Mouse (Mus musculus) spleen, postnatal 4 days (tissue): ENCODE measurements around the gene Slc44a2.

Experiments used
- DNase-seq, 2 experiments: peaks; one replicate each; pipeline ENCODE4 v3.0.0; 2022; ENCODE audit warnings: low spot score in 2 of 2

Slc44a2 gene

GRCm38 (mm10) chr9:21379195-21379594, 58.7 kb downstream of the Slc44a2 start:
- no peak for DNase-seq

GRCm38 (mm10) chr9:21380868-21381267, 60.4 kb downstream of the Slc44a2 start:
- no peak for DNase-seq

DNA sequence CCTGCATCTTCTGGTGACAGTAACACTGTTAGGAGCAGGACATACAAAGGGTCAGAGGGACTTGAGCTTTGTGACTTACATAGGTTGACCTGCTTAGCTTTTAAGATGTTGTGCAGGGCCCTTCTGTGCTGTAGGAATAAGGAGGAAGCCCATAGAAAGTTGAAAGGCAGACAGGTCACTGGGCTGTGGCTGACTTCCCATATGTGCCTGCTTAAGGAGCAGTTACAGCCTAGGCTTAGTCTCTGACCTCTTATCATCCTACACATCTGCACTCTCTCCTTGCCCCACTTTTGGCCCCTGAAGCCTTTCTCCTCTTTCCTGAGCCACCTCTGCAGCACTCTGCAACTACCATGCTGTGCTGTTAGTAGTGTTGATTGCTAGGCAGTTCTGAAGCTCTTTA, 63.5 kb downstream of the Slc44a2 start:
- DNase-seq, result no peak

DNA sequence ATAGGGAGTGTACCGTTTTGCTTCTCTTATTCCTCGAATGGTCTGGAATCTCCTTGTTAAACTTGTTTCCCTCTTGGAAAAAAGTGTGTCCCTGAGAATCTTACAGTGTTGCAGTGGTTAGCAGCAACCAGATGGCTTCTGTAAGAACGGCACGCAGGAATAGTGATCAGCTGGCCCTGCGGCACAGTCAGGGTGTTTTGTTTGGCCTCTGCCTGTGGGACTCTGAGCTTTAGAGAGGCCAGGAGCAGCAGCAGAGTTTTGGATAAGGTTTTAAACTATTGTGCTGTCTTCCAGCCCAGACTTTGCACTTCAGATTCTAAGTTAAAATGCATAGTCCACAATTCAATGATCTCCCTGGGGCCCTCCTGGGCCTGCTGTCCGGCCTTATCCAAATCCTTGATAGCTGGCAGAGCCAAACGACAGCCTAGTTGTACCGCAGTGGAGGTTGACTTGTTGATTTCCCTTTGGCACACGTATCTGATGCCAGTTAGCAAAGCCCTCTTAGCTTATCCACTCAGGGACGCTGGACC, 72.2 kb downstream of the Slc44a2 start:
- DNase-seq, result no peak

- DNase-seq, result no peak
Measured at GRCm38 (mm10) chr9:21395692-21396091, 75.2 kb downstream of the Slc44a2 start.

DNA sequence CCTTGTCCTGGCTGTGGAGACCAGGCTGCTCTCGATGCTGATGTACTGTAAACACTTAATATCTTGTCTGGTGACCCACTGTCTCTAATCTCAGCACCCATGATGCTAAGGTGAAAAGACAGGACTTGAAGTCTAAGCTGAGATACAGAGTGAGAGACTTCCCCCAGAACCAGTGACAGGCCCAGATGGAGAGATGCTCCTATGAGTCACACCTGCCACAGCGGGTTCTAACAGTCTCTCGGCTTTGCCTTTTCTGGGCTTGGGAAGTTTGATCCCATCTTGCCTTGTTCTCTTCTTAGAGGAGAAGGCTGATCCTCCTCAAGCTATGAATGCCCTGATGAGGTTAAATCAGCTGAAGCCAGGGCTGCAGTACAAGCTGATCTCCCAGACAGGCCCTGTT, 76.7 kb downstream of the Slc44a2 start:
- DNase-seq, result no peak

DNA sequence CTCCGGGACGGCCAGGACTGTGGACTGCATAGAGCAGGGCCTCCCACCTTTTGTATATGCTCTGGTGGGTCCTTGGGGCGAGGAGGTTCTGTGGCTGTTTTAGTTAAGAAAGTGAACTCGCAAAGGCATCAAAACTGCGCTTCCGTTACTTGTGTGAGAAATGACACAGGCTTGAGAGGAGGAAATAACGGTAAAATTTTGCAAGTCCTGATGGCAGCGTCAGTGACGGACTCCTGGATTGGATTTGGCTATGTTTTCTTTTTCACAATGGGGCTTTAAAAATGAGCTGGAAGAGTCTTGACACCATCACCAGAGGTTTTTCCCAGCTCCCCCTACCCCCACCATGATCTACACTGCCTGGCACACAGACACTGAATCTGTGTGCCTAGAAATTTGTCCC, 80.5 kb downstream of the Slc44a2 start:
- DNase-seq, result no peak

DNA sequence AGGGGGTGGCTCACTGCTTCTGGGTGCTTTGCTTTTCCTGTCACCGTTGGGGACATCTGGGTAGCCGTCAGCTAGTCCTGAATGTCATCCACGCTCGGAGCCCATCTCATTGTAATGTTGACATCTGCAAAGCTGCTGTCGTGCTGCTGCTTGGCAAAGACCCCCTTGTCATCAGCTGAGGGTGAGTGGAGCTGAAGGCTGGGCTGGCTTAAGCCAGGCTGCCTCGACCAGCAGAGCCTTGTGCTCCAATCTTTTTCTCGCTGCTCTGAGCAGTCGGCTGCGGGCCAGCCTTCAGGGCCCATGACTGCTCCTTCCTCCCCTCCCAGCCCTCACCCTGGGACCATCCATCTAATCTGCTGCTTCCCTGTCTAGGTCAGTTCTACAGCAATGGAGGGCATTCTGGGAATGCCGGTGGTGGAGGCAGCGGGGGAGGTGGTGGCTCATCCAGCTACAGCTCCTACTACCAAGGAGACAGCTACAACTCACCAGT, 82.3 kb downstream of the Slc44a2 start:
- no peak for DNase-seq

- DNase-seq, result no peak
Measured at GRCm38 (mm10) chr9:21403745-21404144, 83.2 kb downstream of the Slc44a2 start.
